Mouse (Mus musculus): ENCODE data around the gene Lingo3.

GRCm38 (mm10) chr10:80857386-80857785, 13.5 kb upstream of the Lingo3 start:
- TF ChIP-seq GATA1 (IDR thresholded peaks at IDR 0.05; ENCODE audit: borderline replicate concordance, low read length) (no peak), FLI1 (IDR thresholded peaks at IDR 0.05; ENCODE audit: low read length) (no peak)

All from megakaryocyte, embryonic 14.5 days (primary cell).